Mouse (Mus musculus): ENCODE data around the gene Peak1.

GRCm38 (mm10) chr9:56290019-56290418 lies 127.8 kb downstream of the Peak1 start:
- TF ChIP-seq POLR2A (IDR thresholded peaks at IDR 0.05; ENCODE audit: control insufficient read depth in 1 of 2, insufficient read depth in 1 of 2, low read depth in 1 of 2, low read length in 2 of 2, poor library complexity in 1 of 2) (no peak), BHLHE40 (IDR thresholded peaks at IDR 0.05; ENCODE audit: borderline replicate concordance, low read depth, low read length) (no peak), ZNF384 (IDR thresholded peaks at IDR 0.05; ENCODE audit: low read depth, low read length) (no peak), GATA1 (IDR thresholded peaks at IDR 0.05; ENCODE audit: low read depth, low read length) (no peak), GABPA (IDR thresholded peaks at IDR 0.05; ENCODE audit: low read depth, low read length) (no peak), HCFC1 (IDR thresholded peaks at IDR 0.05; ENCODE audit: low read depth, low read length) (no peak), CTCF (IDR thresholded peaks at IDR 0.05 in 2 of 3, conservative IDR thresholded peaks at IDR 0.05 in 1 of 3; ENCODE audit: control insufficient read depth in 1 of 3, insufficient read depth in 1 of 3, low read depth in 2 of 3, low read length in 3 of 3, poor library complexity in 1 of 3, severe bottlenecking in 1 of 3) (no peak)

Measured in MEL (cell line).